Mouse (Mus musculus) CH12.LX (cell line): ENCODE results near the gene Olfr25. TPM values are rescaled to one million over a fixed set of nuclear protein-coding genes. Genes with fewer than 3 reads are reported as not detected.

ENCODE experiments used
- polyA plus RNA-seq: library from polyadenylated mRNA; unstranded; fragments of >175 nt; gene quantifications from 2 replicates; pipeline ENCODE4 v1.2.1, GENCODE M21; 2012; ENCODE audit warnings: low read depth; ENCODE audit not compliant: insufficient read length
- total RNA-seq, 2 experiments: library from RNA; depleted of rRNA; stranded (reverse); fragments of 300-350 nt in 1 of 2; fragments of >200 nt in 1 of 2; gene quantifications; 2 replicates each; pipeline ENCODE4 v1.2.3; 2012 to 2014

The Olfr25 gene
- total and polyA plus RNA-seq, 3 experiments = not detected

Other genes starting within 250 kb of the Olfr25 start
Only the 20 nearest of the 22 such genes appear.
- 0.04 and 0.21 TPM in 2 replicates for gene Olfr889, start 213.9 kb upstream of the Olfr25 start, total RNA-seq (2012; rRNA removed)
- 0.04 TPM in 1 of 2 replicates, not detected in the other for gene Olfr889, start 213.9 kb upstream of the Olfr25 start, total RNA-seq (2014; rRNA removed)
- 0.22 and 0.27 TPM in 2 replicates for gene Olfr889, start 213.9 kb upstream of the Olfr25 start, polyA plus RNA-seq
- gene Olfr890, start 186.5 kb upstream of the Olfr25 start, total RNA-seq (2012; rRNA removed) = not detected in 2 replicates
- gene Olfr890, start 186.5 kb upstream of the Olfr25 start, total RNA-seq (2014; rRNA removed) = not detected in 2 replicates
- gene Olfr890, start 186.5 kb upstream of the Olfr25 start, polyA plus RNA-seq = not detected in 2 replicates
- gene Olfr891, start 148.2 kb upstream of the Olfr25 start, total RNA-seq (2012; rRNA removed) = not detected in 2 replicates
- gene Olfr891, start 148.2 kb upstream of the Olfr25 start, total RNA-seq (2014; rRNA removed) = not detected in 2 replicates
- not detected in 2 replicates for gene Olfr891, start 148.2 kb upstream of the Olfr25 start, polyA plus RNA-seq
- gene Olfr893, start 120.7 kb upstream of the Olfr25 start, total RNA-seq (2012; rRNA removed) = not detected in 2 replicates
- not detected in 2 replicates for gene Olfr893, start 120.7 kb upstream of the Olfr25 start, total RNA-seq (2014; rRNA removed)
- not detected in 2 replicates for gene Olfr893, start 120.7 kb upstream of the Olfr25 start, polyA plus RNA-seq
- not detected in 2 replicates for gene Olfr894, start 111.0 kb upstream of the Olfr25 start, total RNA-seq (2012; rRNA removed)
- gene Olfr894, start 111.0 kb upstream of the Olfr25 start, total RNA-seq (2014; rRNA removed) = not detected in 2 replicates
- not detected in 2 replicates for gene Olfr894, start 111.0 kb upstream of the Olfr25 start, polyA plus RNA-seq
- gene Olfr143, start 76.3 kb upstream of the Olfr25 start, total RNA-seq (2012; rRNA removed) = not detected in 2 replicates
- not detected in 2 replicates for gene Olfr143, start 76.3 kb upstream of the Olfr25 start, total RNA-seq (2014; rRNA removed)
- gene Olfr143, start 76.3 kb upstream of the Olfr25 start, polyA plus RNA-seq = not detected in 2 replicates
- gene Olfr895, start 61.2 kb upstream of the Olfr25 start, total RNA-seq (2012; rRNA removed) = not detected in 2 replicates
- not detected in 2 replicates for gene Olfr895, start 61.2 kb upstream of the Olfr25 start, total RNA-seq (2014; rRNA removed)
- gene Olfr895, start 61.2 kb upstream of the Olfr25 start, polyA plus RNA-seq = not detected in 2 replicates
- not detected in 2 replicates for gene Olfr896-ps1, start 38.0 kb upstream of the Olfr25 start, total RNA-seq (2012; rRNA removed)
- not detected in 2 replicates for gene Olfr896-ps1, start 38.0 kb upstream of the Olfr25 start, total RNA-seq (2014; rRNA removed)
- gene Olfr896-ps1, start 38.0 kb upstream of the Olfr25 start, polyA plus RNA-seq = not detected in 2 replicates
- gene Olfr898, start 19.4 kb downstream of the Olfr25 start, total RNA-seq (2012; rRNA removed) = not detected in 2 replicates
- not detected in 2 replicates for gene Olfr898, start 19.4 kb downstream of the Olfr25 start, total RNA-seq (2014; rRNA removed)
- not detected in 2 replicates for gene Olfr898, start 19.4 kb downstream of the Olfr25 start, polyA plus RNA-seq
- gene Olfr250, start 37.8 kb downstream of the Olfr25 start, total RNA-seq (2012; rRNA removed) = not detected in 2 replicates
- gene Olfr250, start 37.8 kb downstream of the Olfr25 start, total RNA-seq (2014; rRNA removed) = not detected in 2 replicates
- not detected in 2 replicates for gene Olfr250, start 37.8 kb downstream of the Olfr25 start, polyA plus RNA-seq
- not detected in 2 replicates for gene Olfr251, start 48.0 kb downstream of the Olfr25 start, total RNA-seq (2012; rRNA removed)
- not detected in 2 replicates for gene Olfr251, start 48.0 kb downstream of the Olfr25 start, total RNA-seq (2014; rRNA removed)
- gene Olfr251, start 48.0 kb downstream of the Olfr25 start, polyA plus RNA-seq = not detected in 2 replicates
- not detected in 2 replicates for gene Olfr147, start 72.6 kb downstream of the Olfr25 start, total RNA-seq (2012; rRNA removed)
- gene Olfr147, start 72.6 kb downstream of the Olfr25 start, total RNA-seq (2014; rRNA removed) = not detected in 2 replicates
- gene Olfr147, start 72.6 kb downstream of the Olfr25 start, polyA plus RNA-seq = not detected in 2 replicates
- not detected in 2 replicates for gene Olfr901, start 100.4 kb downstream of the Olfr25 start, total RNA-seq (2012; rRNA removed)
- gene Olfr901, start 100.4 kb downstream of the Olfr25 start, total RNA-seq (2014; rRNA removed) = not detected in 2 replicates
- not detected in 2 replicates for gene Olfr901, start 100.4 kb downstream of the Olfr25 start, polyA plus RNA-seq
- gene Olfr902, start 118.6 kb downstream of the Olfr25 start, total RNA-seq (2012; rRNA removed) = not detected in 2 replicates
- gene Olfr902, start 118.6 kb downstream of the Olfr25 start, total RNA-seq (2014; rRNA removed) = not detected in 2 replicates
- not detected in 2 replicates for gene Olfr902, start 118.6 kb downstream of the Olfr25 start, polyA plus RNA-seq
- gene Olfr904, start 134.1 kb downstream of the Olfr25 start, total RNA-seq (2012; rRNA removed) = not detected in 2 replicates
- gene Olfr904, start 134.1 kb downstream of the Olfr25 start, total RNA-seq (2014; rRNA removed) = not detected in 2 replicates
- not detected in 2 replicates for gene Olfr904, start 134.1 kb downstream of the Olfr25 start, polyA plus RNA-seq
- gene Olfr905, start 142.0 kb downstream of the Olfr25 start, total RNA-seq (2012; rRNA removed) = not detected in 2 replicates
- gene Olfr905, start 142.0 kb downstream of the Olfr25 start, total RNA-seq (2014; rRNA removed) = not detected in 2 replicates
- gene Olfr905, start 142.0 kb downstream of the Olfr25 start, polyA plus RNA-seq = not detected in 2 replicates
- gene Olfr906, start 158.0 kb downstream of the Olfr25 start, total RNA-seq (2012; rRNA removed) = not detected in 2 replicates
- gene Olfr906, start 158.0 kb downstream of the Olfr25 start, total RNA-seq (2014; rRNA removed) = not detected in 2 replicates
- not detected in 2 replicates for gene Olfr906, start 158.0 kb downstream of the Olfr25 start, polyA plus RNA-seq
- gene Olfr907, start 166.7 kb downstream of the Olfr25 start, total RNA-seq (2012; rRNA removed) = not detected in 2 replicates
- gene Olfr907, start 166.7 kb downstream of the Olfr25 start, total RNA-seq (2014; rRNA removed) = not detected in 2 replicates
- 0.11 TPM in 1 of 2 replicates, not detected in the other for gene Olfr907, start 166.7 kb downstream of the Olfr25 start, polyA plus RNA-seq
- not detected in 2 replicates for gene Olfr911-ps1, start 192.5 kb downstream of the Olfr25 start, total RNA-seq (2012; rRNA removed)
- gene Olfr911-ps1, start 192.5 kb downstream of the Olfr25 start, total RNA-seq (2014; rRNA removed) = not detected in 2 replicates
- gene Olfr911-ps1, start 192.5 kb downstream of the Olfr25 start, polyA plus RNA-seq = not detected in 2 replicates
- not detected in 2 replicates for gene Olfr910, start 208.8 kb downstream of the Olfr25 start, total RNA-seq (2012; rRNA removed)
- gene Olfr910, start 208.8 kb downstream of the Olfr25 start, total RNA-seq (2014; rRNA removed) = not detected in 2 replicates
- gene Olfr910, start 208.8 kb downstream of the Olfr25 start, polyA plus RNA-seq = not detected in 2 replicates